Mouse (Mus musculus) CH12.LX (cell line): ENCODE results near the gene Csnk2a2.
A peak's percentile ranks its signal among the peaks of the same experiment; 100 is the strongest.

Source experiments
- BHLHE40 ChIP-seq: IDR thresholded peaks from 2 replicates; pipeline ENCODE4 v1.6.1; 2011; ENCODE audit warnings: mild to moderate bottlenecking, low read depth, low read length, improper control_type of control experiment
- CTCF ChIP-seq, 2 experiments: IDR thresholded peaks in 1 of 2; conservative IDR thresholded peaks in 1 of 2; 2 replicates each; pipeline ENCODE4 v1.5.1; 2011 to 2012; ENCODE audit warnings: low read depth in 2 of 2, low read length in 2 of 2, improper control_type of control experiment in 1 of 2, inconsistent platforms in 1 of 2, mild to moderate bottlenecking in 1 of 2, moderate library complexity in 1 of 2
- ELF1 ChIP-seq: IDR thresholded peaks from 2 replicates; pipeline ENCODE4 v1.6.1; 2014; ENCODE audit warnings: low read depth, mild to moderate bottlenecking, inconsistent platforms, low read length, improper control_type of control experiment
- EP300 ChIP-seq: IDR thresholded peaks from 2 replicates; pipeline ENCODE4 v1.6.1; 2011; ENCODE audit warnings: low read length, improper control_type of control experiment
- ETS1 ChIP-seq: conservative IDR thresholded peaks from 2 replicates; pipeline ENCODE4 v1.6.1; 2012; ENCODE audit warnings: low read depth, mild to moderate bottlenecking, inconsistent platforms, low read length, improper control_type of control experiment, moderate library complexity
- HCFC1 ChIP-seq: IDR thresholded peaks from 2 replicates; pipeline ENCODE4 v1.6.1; 2012; ENCODE audit warnings: low read depth, mild to moderate bottlenecking, inconsistent platforms, low read length, improper control_type of control experiment
- MAX ChIP-seq: IDR thresholded peaks from 2 replicates; pipeline ENCODE4 v1.6.1; 2011; ENCODE audit warnings: low read length, improper control_type of control experiment
- MXI1 ChIP-seq: IDR thresholded peaks from 2 replicates; pipeline ENCODE4 v1.6.1; 2011; ENCODE audit warnings: mild to moderate bottlenecking, low read depth, low read length, improper control_type of control experiment
- NRF1 ChIP-seq: IDR thresholded peaks from 2 replicates; pipeline ENCODE4 v1.6.1; 2014; ENCODE audit warnings: low read depth, mild to moderate bottlenecking, inconsistent platforms, low read length, improper control_type of control experiment, moderate library complexity
- POLR2A ChIP-seq: IDR thresholded peaks from 2 replicates; pipeline ENCODE4 v1.6.1; 2011; ENCODE audit warnings: low read depth, mild to moderate bottlenecking, improper control_type of control experiment, low read length
- POLR2AphosphoS2 ChIP-seq: IDR thresholded peaks from 2 replicates; pipeline ENCODE4 v1.6.1; 2011; ENCODE audit warnings: low read depth, low read length, improper control_type of control experiment
- SIN3A ChIP-seq: IDR thresholded peaks from 2 replicates; pipeline ENCODE4 v1.6.1; 2012; ENCODE audit warnings: low read length, improper control_type of control experiment, inconsistent platforms
- TCF12 ChIP-seq: IDR thresholded peaks from 2 replicates; pipeline ENCODE4 v1.6.1; 2014; ENCODE audit warnings: low read depth, mild to moderate bottlenecking, inconsistent platforms, low read length, improper control_type of control experiment
- UBTF ChIP-seq: IDR thresholded peaks from 2 replicates; pipeline ENCODE4 v1.6.1; 2012; ENCODE audit warnings: low read depth, mild to moderate bottlenecking, inconsistent platforms, low read length, improper control_type of control experiment, moderate library complexity

- TF ChIP-seq CTCF (conservative IDR thresholded peaks at IDR 0.05 in 1 of 2, IDR thresholded peaks at IDR 0.05 in 1 of 2; ENCODE audit: low read depth in 2 of 2, low read length in 2 of 2) (peak in 1 of 2 experiments; percentile 26; a peak in 2 of 4 replicates), POLR2AphosphoS2 (no peak), MXI1 (no peak), EP300 (no peak), SIN3A (no peak), ELF1 (no peak), POLR2A (no peak), ETS1 (no peak), NRF1 (no peak), TCF12 (no peak), BHLHE40 (no peak), MAX (no peak), HCFC1 (no peak), UBTF (no peak)
These were observed 53.9 kb downstream of the Csnk2a2 start for GRCm38 (mm10) chr8:95435930-95436329.
